Mouse (Mus musculus): Measurements from ENCODE around the gene Rb1. TPM values are rescaled to one million over a fixed set of nuclear protein-coding genes. Genes with fewer than 3 reads are reported as not detected.

Gene Rb1
- total RNA-seq, 2 experiments from 2014 or later, result 29.7 to 30.5 TPM

DNA sequence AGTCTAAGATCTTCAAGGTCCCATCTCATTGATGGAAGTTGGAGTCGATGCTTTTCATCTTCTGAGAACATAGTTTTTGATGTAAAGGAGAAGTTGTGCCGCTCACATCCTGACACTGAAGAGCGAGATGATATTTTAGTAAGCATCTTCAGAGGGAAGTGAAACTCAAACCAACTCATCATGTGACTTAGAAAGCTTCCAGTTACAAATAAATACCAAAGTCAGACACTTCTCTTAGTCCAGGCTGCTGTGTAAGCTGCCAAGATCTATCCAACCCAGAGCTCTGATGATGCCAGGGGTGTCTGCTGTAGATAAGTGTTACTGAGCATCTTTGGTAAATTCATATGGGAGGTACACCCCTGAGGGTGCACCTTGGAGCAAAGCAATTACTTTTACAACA lies 8.3 kb upstream of the Rb1 start:
- intact Hi-C loops (cut with DNase I), result no loop called here
- Histone ChIP-seq H3K4me3 (no peak overlapping the region), H3K27ac (no peak overlapping the region)
- TF ChIP-seq CTCF (IDR thresholded peaks at IDR 0.05), result no peak
- DNase-seq (ENCODE audit: extremely low spot score in 1 of 2, low spot score in 2 of 2), result no peak

DNA sequence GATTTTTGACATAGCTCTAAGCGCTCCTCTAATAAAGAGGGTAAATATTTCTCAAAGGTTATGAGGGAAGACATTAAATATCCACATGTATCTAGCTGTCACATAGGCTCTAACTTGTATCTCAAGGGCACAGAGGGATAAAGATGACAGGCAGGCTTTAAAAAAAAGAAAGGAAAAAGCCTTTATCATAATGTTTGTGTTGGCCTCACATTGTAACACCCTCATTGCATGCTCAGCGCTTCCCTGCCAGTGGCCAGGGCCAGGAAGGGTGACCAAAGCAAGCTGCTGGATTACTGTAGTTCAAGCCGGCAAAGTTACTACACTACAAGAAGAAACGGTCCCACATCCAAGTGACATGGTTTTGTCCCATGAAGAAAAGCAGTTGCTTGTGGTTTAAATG lies 5.8 kb upstream of the Rb1 start:
- TF ChIP-seq CTCF (IDR thresholded peaks at IDR 0.05), result no peak
- intact Hi-C loops (cut with DNase I), result no loop called here
- DNase-seq (ENCODE audit: extremely low spot score in 1 of 2, low spot score in 2 of 2), result no peak
- Histone ChIP-seq H3K4me3 (no peak overlapping the region), H3K27ac (no peak overlapping the region)

DNA sequence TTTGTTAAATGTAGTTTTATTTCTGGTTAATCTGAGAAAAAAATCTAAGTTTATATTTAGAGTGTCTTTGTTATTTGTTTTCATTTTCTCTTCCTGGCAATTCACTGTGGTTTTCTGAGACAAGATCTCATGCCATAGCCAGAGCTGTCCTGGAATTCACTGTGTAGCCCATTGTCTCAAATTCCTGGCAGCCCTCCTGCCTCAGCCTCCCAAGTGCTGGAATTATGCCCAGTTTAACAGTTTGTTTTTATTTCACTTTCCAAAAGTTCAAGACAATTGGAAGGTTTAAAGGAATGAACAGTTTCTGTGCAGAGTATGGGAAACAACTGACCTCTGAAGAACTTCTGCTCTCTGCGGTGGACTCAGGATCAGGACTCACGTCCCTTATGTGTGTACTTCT lies 4.2 kb upstream of the Rb1 start:
- intact Hi-C loops (cut with DNase I), result no loop called here
- TF ChIP-seq CTCF (IDR thresholded peaks at IDR 0.05), result no peak
- no peak overlapping the region for H3K27ac ChIP-seq
- H3K4me3 ChIP-seq, result no peak overlapping the region
- no peak for DNase-seq (ENCODE audit: extremely low spot score in 1 of 2, low spot score in 2 of 2)

DNA sequence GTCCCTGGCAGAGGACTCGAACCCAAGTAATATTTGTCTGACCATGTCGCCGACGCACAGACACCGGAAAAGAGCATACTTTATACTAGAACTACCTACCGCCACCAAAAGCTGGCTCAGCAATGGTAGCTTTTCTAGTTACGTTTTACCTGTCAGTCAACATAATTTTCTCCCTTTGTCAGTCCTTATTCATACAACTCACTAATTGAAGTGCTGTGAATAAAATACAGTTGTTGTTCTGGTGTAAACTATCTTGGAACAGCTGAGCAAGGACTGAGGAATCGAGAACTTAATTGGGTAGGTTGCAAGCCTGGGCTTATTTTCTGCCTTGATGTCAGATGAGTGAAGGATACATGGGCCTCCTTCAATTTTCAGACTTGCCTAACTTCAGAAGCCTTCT lies 889 bp upstream of the Rb1 start:
- Histone ChIP-seq H3K27ac (peak overlapping the region; percentile 93), H3K4me3 (peak overlapping the region; percentile 91)
- no peak for DNase-seq (ENCODE audit: extremely low spot score in 1 of 2, low spot score in 2 of 2)
- intact Hi-C loops (cut with DNase I), result loop anchor here (2.0 kb wide), 2 partner anchors 56 to 148 kb away; no protein-coding TSS in a partner anchor
- TF ChIP-seq CTCF (IDR thresholded peaks at IDR 0.05), result no peak

DNA sequence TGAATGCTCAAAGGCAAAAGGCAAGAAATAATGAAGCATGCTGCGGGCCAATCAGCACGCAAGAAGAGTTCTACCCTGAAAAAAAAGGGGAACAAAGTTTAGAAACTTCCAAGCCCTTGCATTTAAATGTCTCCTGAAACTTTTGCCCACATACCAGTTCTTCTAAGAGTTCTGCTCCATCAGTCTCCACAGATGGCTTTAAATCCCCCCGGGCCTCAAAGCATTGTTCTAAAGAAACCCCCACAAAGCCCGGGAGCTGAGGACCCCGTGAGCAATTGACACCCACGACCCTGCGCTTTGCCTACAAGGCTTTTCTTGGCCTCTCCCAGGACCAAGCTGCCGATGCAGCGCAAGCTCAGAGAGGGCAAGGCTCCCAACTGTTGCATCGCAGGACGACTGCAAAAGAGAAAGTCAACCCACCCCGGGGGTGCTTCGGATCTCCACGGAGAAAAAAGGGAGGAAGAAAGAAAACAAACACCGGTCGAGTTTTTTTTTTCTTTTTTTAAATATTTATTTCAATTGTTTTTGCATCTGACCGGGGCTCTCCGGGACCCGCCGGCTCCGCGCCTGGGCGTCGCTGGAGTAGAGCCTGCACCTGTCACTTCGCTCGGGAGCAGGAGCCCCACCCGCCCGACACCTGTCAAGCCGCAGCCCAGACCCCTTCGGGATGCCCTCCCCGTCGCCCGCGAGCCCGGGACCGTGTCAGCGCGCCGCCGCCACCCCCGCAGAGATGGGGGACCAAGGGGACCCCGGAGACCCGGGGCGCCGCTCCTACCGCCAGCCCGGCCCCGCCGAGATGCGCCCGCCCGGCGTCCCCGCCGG lies 777 bp downstream of the Rb1 start:
- Histone ChIP-seq H3K27ac (peak overlapping the region; percentile 82), H3K4me3 (peak overlapping the region; percentile 91)
- peak; percentile 35 to 45 for DNase-seq (ENCODE audit: extremely low spot score in 1 of 2, low spot score in 2 of 2)
- TF ChIP-seq CTCF (IDR thresholded peaks at IDR 0.05), result no peak
- intact Hi-C loops (cut with DNase I), result no loop called here

DNA sequence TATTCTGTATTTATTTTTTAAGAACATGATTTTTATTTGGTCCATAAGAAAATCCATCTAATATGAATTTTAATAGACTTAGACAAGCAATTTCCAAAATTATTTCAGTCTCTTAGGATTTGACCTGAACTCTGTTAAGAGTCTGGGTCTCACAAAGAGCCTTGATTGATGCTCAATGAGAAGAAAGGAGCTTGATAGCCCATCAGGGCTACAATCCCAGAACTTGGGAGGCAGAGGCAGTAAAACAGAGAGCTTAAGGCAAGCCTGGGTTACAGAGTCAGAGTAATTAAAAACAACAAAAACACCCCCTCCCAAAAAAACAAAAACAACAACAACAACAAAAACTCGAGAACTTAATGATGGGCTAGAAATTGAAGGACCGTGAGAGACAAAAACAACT lies 1.7 kb downstream of the Rb1 start:
- no peak for TF ChIP-seq CTCF (IDR thresholded peaks at IDR 0.05)
- intact Hi-C loops (cut with DNase I), result no loop called here
- H3K27ac ChIP-seq, result no peak overlapping the region
- DNase-seq (ENCODE audit: extremely low spot score in 1 of 2, low spot score in 2 of 2), result no peak
- H3K4me3 ChIP-seq, result no peak overlapping the region

DNA sequence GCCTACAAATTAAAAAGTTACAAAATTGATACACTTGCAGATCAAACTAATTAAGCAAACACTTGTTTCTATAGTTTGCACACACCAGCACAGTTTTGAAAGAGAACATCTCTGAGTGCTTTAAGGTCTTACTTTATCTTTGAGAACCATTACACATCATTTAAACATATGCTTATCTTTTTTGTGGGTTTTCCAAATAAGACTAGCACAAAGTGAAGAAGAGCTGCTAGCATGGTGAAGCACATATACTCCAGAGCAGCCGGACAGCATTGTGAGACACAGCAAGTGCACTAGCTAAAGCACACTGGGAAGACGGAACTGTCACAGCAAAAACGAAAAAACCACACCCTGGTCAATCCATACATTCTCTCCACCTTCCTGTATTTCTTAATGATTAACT lies 3.5 kb downstream of the Rb1 start:
- intact Hi-C loops (cut with DNase I), result no loop called here
- no peak for DNase-seq (ENCODE audit: extremely low spot score in 1 of 2, low spot score in 2 of 2)
- H3K4me3 ChIP-seq, result no peak overlapping the region

DNA sequence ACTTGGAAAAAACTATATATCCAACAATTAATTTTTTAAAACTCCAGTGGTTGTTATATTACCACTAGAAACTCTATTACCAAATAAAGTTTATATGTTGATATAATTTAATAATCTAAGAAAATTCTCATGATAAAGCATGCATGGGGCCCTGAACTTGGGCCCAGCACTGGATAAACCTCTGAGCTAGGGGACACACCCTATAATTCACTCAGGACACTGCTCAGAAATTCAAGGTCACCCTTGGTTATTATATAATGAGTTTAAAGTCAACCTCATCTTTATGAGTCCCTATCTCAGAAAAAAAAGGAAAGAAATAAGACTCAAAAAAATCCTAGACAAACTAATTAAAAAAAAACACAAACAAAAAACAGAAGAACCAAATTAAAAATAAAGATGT lies 8.7 kb downstream of the Rb1 start:
- no peak for DNase-seq (ENCODE audit: extremely low spot score in 1 of 2, low spot score in 2 of 2)
- no peak for TF ChIP-seq CTCF (IDR thresholded peaks at IDR 0.05)
- intact Hi-C loops (cut with DNase I), result no loop called here
- no peak overlapping the region for H3K4me3 ChIP-seq
- no peak overlapping the region for H3K27ac ChIP-seq

More for the DNA sequence above, 3.5 kb downstream of the Rb1 start:
- no peak for TF ChIP-seq CTCF (IDR thresholded peaks at IDR 0.05)
- H3K27ac ChIP-seq, result no peak overlapping the region

DNA sequence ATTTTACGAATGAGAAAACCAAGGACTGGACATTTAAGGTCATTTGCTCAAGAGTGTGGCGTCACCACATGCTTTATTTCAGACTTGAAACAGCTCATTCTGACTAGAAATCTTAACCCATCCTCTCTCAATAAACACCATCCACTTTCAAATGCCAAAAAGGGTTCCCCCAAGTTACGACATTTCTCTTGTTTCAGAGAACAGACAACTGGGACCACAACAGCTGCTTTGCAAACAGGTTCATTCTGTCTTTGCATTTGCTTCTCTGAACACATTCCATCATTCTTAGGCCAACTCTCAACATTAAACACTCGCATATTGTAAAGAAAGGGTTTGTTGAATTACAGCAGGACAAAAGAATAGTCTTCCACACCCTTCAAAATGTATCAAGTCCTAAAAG lies 11.8 kb downstream of the Rb1 start:
- H3K27ac ChIP-seq, result no peak overlapping the region
- TF ChIP-seq CTCF (IDR thresholded peaks at IDR 0.05), result no peak
- DNase-seq (ENCODE audit: extremely low spot score in 1 of 2, low spot score in 2 of 2), result no peak
- H3K4me3 ChIP-seq, result no peak overlapping the region
- intact Hi-C loops (cut with DNase I), result no loop called here

DNA sequence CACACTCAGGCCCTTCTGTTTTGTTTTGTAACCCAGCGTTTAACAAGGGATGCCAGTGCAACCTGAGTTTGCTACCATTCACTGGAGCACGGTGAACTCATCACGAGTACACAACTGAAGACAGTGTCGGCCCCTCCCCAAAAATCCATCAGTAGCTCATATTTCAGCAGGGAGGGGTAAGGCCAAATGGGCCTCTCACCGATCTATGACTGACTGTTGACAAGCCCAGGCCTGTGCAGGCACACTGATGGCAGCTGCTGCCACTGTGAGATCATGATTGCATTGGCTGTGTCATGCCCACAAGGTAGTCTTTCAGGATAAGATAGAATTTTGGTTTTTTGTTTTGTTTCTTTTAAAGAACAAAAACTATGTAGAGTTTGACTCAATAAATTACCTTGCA lies 12.2 kb downstream of the Rb1 start:
- Histone ChIP-seq H3K4me3 (no peak overlapping the region), H3K27ac (no peak overlapping the region)
- no peak for TF ChIP-seq CTCF (IDR thresholded peaks at IDR 0.05)
- DNase-seq (ENCODE audit: extremely low spot score in 1 of 2, low spot score in 2 of 2), result no peak
- intact Hi-C loops (cut with DNase I), result no loop called here

DNA sequence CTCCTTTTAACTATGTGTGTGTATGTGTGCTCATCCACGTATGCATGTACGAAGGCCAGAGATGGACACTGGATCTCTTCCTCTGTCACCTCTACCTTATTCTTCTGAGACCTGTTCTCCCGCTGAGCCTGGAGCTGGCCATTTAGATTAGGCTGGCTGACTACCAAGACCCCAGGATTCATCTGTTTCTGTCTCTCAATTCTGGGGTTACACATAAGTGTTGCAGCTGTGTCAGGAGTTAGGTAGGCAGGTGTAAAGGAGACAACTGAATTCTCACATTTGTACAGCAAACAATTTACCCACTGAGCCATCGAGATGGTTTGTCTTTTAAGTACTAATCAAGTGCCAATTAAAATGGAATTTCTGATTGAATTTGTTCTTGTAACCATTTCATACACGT lies 12.7 kb downstream of the Rb1 start:
- Histone ChIP-seq H3K27ac (no peak overlapping the region), H3K4me3 (no peak overlapping the region)
- intact Hi-C loops (cut with DNase I), result no loop called here
- TF ChIP-seq CTCF (IDR thresholded peaks at IDR 0.05), result no peak
- DNase-seq (ENCODE audit: extremely low spot score in 1 of 2, low spot score in 2 of 2), result no peak

DNA sequence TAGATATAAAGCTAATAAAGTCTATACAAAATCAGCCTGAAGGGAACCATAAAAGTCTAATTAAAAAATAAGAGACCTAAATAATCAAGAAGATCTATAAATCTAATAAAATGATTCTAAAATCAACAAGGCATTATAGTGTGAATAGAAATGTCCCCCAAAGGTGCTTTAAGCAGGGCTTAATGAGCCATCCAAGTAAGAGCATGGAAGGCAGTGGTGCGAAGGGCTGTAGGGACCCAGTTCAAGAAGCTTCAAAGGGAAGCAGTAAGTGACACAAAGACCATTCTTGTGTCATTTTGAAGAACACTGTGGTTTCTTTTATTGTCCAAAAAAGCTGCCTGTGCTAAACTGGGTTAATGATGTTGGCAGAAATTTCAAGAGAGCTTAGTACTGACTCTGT lies 18.1 kb downstream of the Rb1 start:
- no peak overlapping the region for H3K4me3 ChIP-seq
- no peak overlapping the region for H3K27ac ChIP-seq
- intact Hi-C loops (cut with DNase I), result no loop called here
- DNase-seq (ENCODE audit: extremely low spot score in 1 of 2, low spot score in 2 of 2), result no peak
- no peak for TF ChIP-seq CTCF (IDR thresholded peaks at IDR 0.05)

DNA sequence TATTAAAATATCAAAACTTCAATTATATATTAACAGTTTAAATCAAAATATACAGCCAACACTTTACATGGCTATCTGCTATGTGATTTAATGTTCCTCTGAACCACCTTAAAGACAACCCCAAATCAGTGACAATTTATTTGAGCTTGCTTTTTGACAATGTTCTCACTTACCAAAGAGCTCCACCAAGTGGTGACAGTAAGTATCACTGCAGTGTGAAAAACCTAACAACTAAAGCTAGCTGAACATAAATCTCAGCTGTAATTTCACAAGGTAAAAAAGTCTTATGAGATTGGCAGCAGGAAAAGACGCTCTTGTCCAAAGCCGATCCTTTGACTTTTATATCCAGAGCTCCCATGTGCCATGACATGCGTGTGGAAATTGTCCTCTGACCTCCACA lies 22.4 kb downstream of the Rb1 start:
- TF ChIP-seq CTCF (IDR thresholded peaks at IDR 0.05), result peak; percentile 92
- peak; percentile 48 to 57 for DNase-seq (ENCODE audit: extremely low spot score in 1 of 2, low spot score in 2 of 2)
- no peak overlapping the region for H3K27ac ChIP-seq
- intact Hi-C loops (cut with DNase I), result loop anchor here (1.0 kb wide), 1 partner anchor 197 kb away; no protein-coding TSS in a partner anchor
- H3K4me3 ChIP-seq, result no peak overlapping the region
